Mouse (Mus musculus): ENCODE results near the gene Gm21312. TPM values are rescaled to one million over a fixed set of nuclear protein-coding genes. Genes with fewer than 3 reads are reported as not detected.
"Not testable (repeated sequence)": the region's sequence is repeated elsewhere in the genome, so short reads cannot be mapped to it uniquely, and the experiment has no call there.

Gm21312 gene
- polyA plus RNA-seq (2015; fragmentation: Nextera tagmentation; extraction: Ambion mirVana): not detected in 2 replicates

GRCm38 (mm10) chr10:104176724-104177123, at the start of gene Gm21312:
Gene Gm21312, plus strand, starts transcription at chr10:104177024.
- H3K36me3 ChIP-seq (replicated peaks; ENCODE audit: insufficient read depth, low read length); ATAC-seq; H3K9me3 ChIP-seq (ENCODE audit: low read length); H3K4me2 ChIP-seq (ENCODE audit: low read depth, low read length); DNase-seq; H3K4me1 ChIP-seq (ENCODE audit: insufficient read depth); H3K27me3 ChIP-seq (ENCODE audit: insufficient read depth, low read length); H3K4me3 ChIP-seq (ENCODE audit: low read depth, low read length); H3K9ac ChIP-seq (replicated peaks); H3K27ac ChIP-seq (ENCODE audit: low read depth): not testable (repeated sequence)
- WGBS (ENCODE audit: insufficient replicate concordance): no CpG with 5 or more reads among the region's 3 CpGs

GRCm38 (mm10) chr10:104142687-104143086, 34.1 kb upstream of the Gm21312 start, which contains the start of gene Gm21293:
Gene Gm21293, plus strand, starts transcription at chr10:104142987.
- H3K36me3 ChIP-seq (replicated peaks; ENCODE audit: insufficient read depth, low read length); H3K9ac ChIP-seq (replicated peaks); H3K4me2 ChIP-seq (ENCODE audit: low read depth, low read length); DNase-seq; H3K27ac ChIP-seq (ENCODE audit: low read depth); H3K4me3 ChIP-seq (ENCODE audit: low read depth, low read length); H3K9me3 ChIP-seq (ENCODE audit: low read length); ATAC-seq; H3K4me1 ChIP-seq (ENCODE audit: insufficient read depth); H3K27me3 ChIP-seq (ENCODE audit: insufficient read depth, low read length): not testable (repeated sequence)
- no CpG with 5 or more reads among the region's 3 CpGs for WGBS (ENCODE audit: insufficient replicate concordance)

GRCm38 (mm10) chr10:104151197-104151596, 25.6 kb upstream of the Gm21312 start, which contains the start of gene Gm6763:
Gene Gm6763, plus strand, starts transcription at chr10:104151497.
- not testable (repeated sequence) for DNase-seq; H3K9ac ChIP-seq (replicated peaks); H3K4me2 ChIP-seq (ENCODE audit: low read depth, low read length); H3K27me3 ChIP-seq (ENCODE audit: insufficient read depth, low read length); H3K9me3 ChIP-seq (ENCODE audit: low read length); H3K36me3 ChIP-seq (replicated peaks; ENCODE audit: insufficient read depth, low read length); H3K4me3 ChIP-seq (ENCODE audit: low read depth, low read length); H3K4me1 ChIP-seq (ENCODE audit: insufficient read depth); H3K27ac ChIP-seq (ENCODE audit: low read depth); ATAC-seq
- whole genome bisulfite sequencing (ENCODE audit: insufficient replicate concordance): no CpG with 5 or more reads among the region's 3 CpGs

GRCm38 (mm10) chr10:104159706-104160105, 17.1 kb upstream of the Gm21312 start, which contains the start of gene Gm8764:
Gene Gm8764, plus strand, starts transcription at chr10:104160006.
- DNase-seq: not testable (repeated sequence)

GRCm38 (mm10) chr10:104168215-104168614, 8.6 kb upstream of the Gm21312 start, which contains the start of gene Gm21304:
Gene Gm21304, plus strand, starts transcription at chr10:104168515.
- not testable (repeated sequence) for ATAC-seq; H3K9ac ChIP-seq (replicated peaks); H3K27me3 ChIP-seq (ENCODE audit: insufficient read depth, low read length); H3K36me3 ChIP-seq (replicated peaks; ENCODE audit: insufficient read depth, low read length); H3K4me3 ChIP-seq (ENCODE audit: low read depth, low read length); DNase-seq; H3K4me1 ChIP-seq (ENCODE audit: insufficient read depth); H3K27ac ChIP-seq (ENCODE audit: low read depth); H3K4me2 ChIP-seq (ENCODE audit: low read depth, low read length); H3K9me3 ChIP-seq (ENCODE audit: low read length)
- WGBS (ENCODE audit: insufficient replicate concordance): no CpG with 5 or more reads among the region's 3 CpGs

More at GRCm38 (mm10) chr10:104159706-104160105, 17.1 kb upstream of the Gm21312 start, which contains the start of gene Gm8764:
- H3K4me3 ChIP-seq (ENCODE audit: low read depth, low read length); ATAC-seq; H3K4me1 ChIP-seq (ENCODE audit: insufficient read depth); H3K27ac ChIP-seq (ENCODE audit: low read depth); H3K4me2 ChIP-seq (ENCODE audit: low read depth, low read length); H3K9me3 ChIP-seq (ENCODE audit: low read length); H3K36me3 ChIP-seq (replicated peaks; ENCODE audit: insufficient read depth, low read length); H3K27me3 ChIP-seq (ENCODE audit: insufficient read depth, low read length); H3K9ac ChIP-seq (replicated peaks): not testable (repeated sequence)
- WGBS (ENCODE audit: insufficient replicate concordance): no CpG with 5 or more reads among the region's 3 CpGs

GRCm38 (mm10) chr10:104185233-104185632, 8.4 kb downstream of the Gm21312 start, which contains the start of gene Gm20765:
Gene Gm20765, plus strand, starts transcription at chr10:104185533.
- WGBS (ENCODE audit: insufficient replicate concordance): no CpG with 5 or more reads among the region's 3 CpGs
- DNase-seq: not testable (repeated sequence)

GRCm38 (mm10) chr10:104193742-104194141, 16.9 kb downstream of the Gm21312 start, which contains the start of gene Gm4340:
Gene Gm4340, plus strand, starts transcription at chr10:104194042.
- not testable (repeated sequence) for H3K9ac ChIP-seq (replicated peaks); H3K4me2 ChIP-seq (ENCODE audit: low read depth, low read length); H3K4me1 ChIP-seq (ENCODE audit: insufficient read depth); H3K36me3 ChIP-seq (replicated peaks; ENCODE audit: insufficient read depth, low read length); ATAC-seq; H3K9me3 ChIP-seq (ENCODE audit: low read length); H3K4me3 ChIP-seq (ENCODE audit: low read depth, low read length); H3K27ac ChIP-seq (ENCODE audit: low read depth); H3K27me3 ChIP-seq (ENCODE audit: insufficient read depth, low read length); DNase-seq
- no CpG with 5 or more reads among the region's 3 CpGs for WGBS (ENCODE audit: insufficient replicate concordance)

More at GRCm38 (mm10) chr10:104185233-104185632, 8.4 kb downstream of the Gm21312 start, which contains the start of gene Gm20765:
- not testable (repeated sequence) for H3K36me3 ChIP-seq (replicated peaks; ENCODE audit: insufficient read depth, low read length); H3K9me3 ChIP-seq (ENCODE audit: low read length); H3K27me3 ChIP-seq (ENCODE audit: insufficient read depth, low read length); H3K4me2 ChIP-seq (ENCODE audit: low read depth, low read length); H3K4me3 ChIP-seq (ENCODE audit: low read depth, low read length); H3K9ac ChIP-seq (replicated peaks); H3K27ac ChIP-seq (ENCODE audit: low read depth); ATAC-seq; H3K4me1 ChIP-seq (ENCODE audit: insufficient read depth)
